Mouse (Mus musculus): ENCODE data around the gene Rrm2.

GRCm38 (mm10) chr12:24699578-24699977 lies 8.5 kb upstream of the Rrm2 start:
- TF ChIP-seq CTCF (IDR thresholded peaks at IDR 0.05; ENCODE audit: low read depth, low read length) (no peak), POLR2A (IDR thresholded peaks at IDR 0.05; ENCODE audit: extremely low read depth, insufficient read depth, low read length) (no peak)
